Mouse (Mus musculus) megakaryocyte, embryonic 14.5 days (primary cell): ENCODE data around the gene D230025D16Rik. TPM values are rescaled to one million over a fixed set of nuclear protein-coding genes. Genes with fewer than 3 reads are reported as not detected.
"Not testable (repeated sequence)": the region's sequence is repeated elsewhere in the genome, so short reads cannot be mapped to it uniquely, and the experiment has no call there.

Experiments
- H3K27me3 ChIP-seq: replicated peaks from 2 replicates; pipeline ENCODE3; 2012; ENCODE audit warnings: inconsistent platforms
- H3K36me3 ChIP-seq: replicated peaks from 2 replicates; pipeline ENCODE3; 2012; ENCODE audit warnings: low read length, inconsistent platforms, mixed read lengths
- H3K4me1 ChIP-seq: 2 replicates; pipeline ENCODE4 v1.6.1; 2012; ENCODE audit warnings: inconsistent platforms
- H3K4me3 ChIP-seq: replicated peaks from 2 replicates; pipeline ENCODE3; 2012; ENCODE audit warnings: moderate library complexity, mild to moderate bottlenecking, inconsistent platforms
- H3K9me3 ChIP-seq: 2 replicates; pipeline ENCODE4 v1.6.1; 2012; ENCODE audit warnings: inconsistent platforms
- FLI1 ChIP-seq: IDR thresholded peaks from 2 replicates; pipeline ENCODE4 v1.6.1; 2012; ENCODE audit warnings: low read length, inconsistent platforms, mixed read lengths
- GATA1 ChIP-seq: IDR thresholded peaks from 3 replicates; pipeline ENCODE4 v1.6.1; 2012; ENCODE audit warnings: mixed read lengths, low read length, inconsistent platforms, borderline replicate concordance
- polyA plus RNA-seq: library from polyadenylated mRNA; stranded (reverse); fragments of >175 nt; gene quantifications from 2 replicates; pipeline ENCODE4 v1.2.3, GENCODE M21; 2012; ENCODE audit warnings: low replicate concordance; ENCODE audit not compliant: insufficient read depth

Gene D230025D16Rik
- polyA plus RNA-seq, 1 experiment, result 2.1 TPM

- H3K27me3 ChIP-seq, result no peaks in the 10 kb centered on the region
- H3K4me3 ChIP-seq, result no peak overlapping the region
- H3K9me3 ChIP-seq, result no peaks in the 10 kb centered on the region
- H3K36me3 ChIP-seq, result peaks cover 24% of the 10 kb centered on the region
- peaks cover 22% of the 10 kb centered on the region for H3K4me1 ChIP-seq
- TF ChIP-seq GATA1 (no peak), FLI1 (no peak)
These were observed 15.5 kb upstream of the D230025D16Rik start for GRCm38 (mm10) chr8:105209153-105210110.

GRCm38 (mm10) chr8:105214104-105214503 lies 10.8 kb upstream of the D230025D16Rik start:
- peaks cover 12% of the 10 kb centered on the region for H3K4me1 ChIP-seq
- no peaks in the 10 kb centered on the region for H3K27me3 ChIP-seq
- no peak overlapping the region for H3K4me3 ChIP-seq
- H3K9me3 ChIP-seq, result no peaks in the 10 kb centered on the region
- no peak for TF ChIP-seq GATA1
- peaks cover 28% of the 10 kb centered on the region for H3K36me3 ChIP-seq

- Histone ChIP-seq H3K36me3 (peaks cover 23% of the 10 kb centered on the region), H3K9me3 (no peaks in the 10 kb centered on the region), H3K4me1 (no peaks in the 10 kb centered on the region; the same call in 1 of the 2 replicates), H3K27me3 (no peaks in the 10 kb centered on the region), H3K4me3 (no peak overlapping the region)
- TF ChIP-seq FLI1, result no peak
- TF ChIP-seq GATA1, result no peak
These were observed 6.9 kb upstream of the D230025D16Rik start for GRCm38 (mm10) chr8:105217926-105218522.

GRCm38 (mm10) chr8:105223850-105224249 lies 1.1 kb upstream of the D230025D16Rik start:
- peaks cover 8% of the 10 kb centered on the region for H3K36me3 ChIP-seq
- peaks cover 25% of the 10 kb centered on the region for H3K4me1 ChIP-seq
- H3K27me3 ChIP-seq, result no peaks in the 10 kb centered on the region
- H3K4me3 ChIP-seq, result no peak overlapping the region
- TF ChIP-seq GATA1 (no peak), FLI1 (no peak)
- no peaks in the 10 kb centered on the region for H3K9me3 ChIP-seq

GRCm38 (mm10) chr8:105225272-105225593 lies 288 bp downstream of the D230025D16Rik start:
- peaks cover 11% of the 10 kb centered on the region for H3K36me3 ChIP-seq
- no peak for TF ChIP-seq FLI1
- no peak for TF ChIP-seq GATA1

GRCm38 (mm10) chr8:105225917-105226316 lies 972 bp downstream of the D230025D16Rik start:
- TF ChIP-seq FLI1, result no peak
- no peak for TF ChIP-seq GATA1
- Histone ChIP-seq H3K4me3 (peak overlapping the region; percentile 98), H3K27me3 (no peaks in the 10 kb centered on the region), H3K4me1 (peaks cover 39% of the 10 kb centered on the region), H3K9me3 (no peaks in the 10 kb centered on the region), H3K36me3 (peaks cover 13% of the 10 kb centered on the region)

More at GRCm38 (mm10) chr8:105225272-105225593, 288 bp downstream of the D230025D16Rik start:
- Histone ChIP-seq H3K9me3 (no peaks in the 10 kb centered on the region), H3K4me3 (peak overlapping the region; percentile 98), H3K27me3 (no peaks in the 10 kb centered on the region), H3K4me1 (peaks cover 33% of the 10 kb centered on the region)

- no peak for TF ChIP-seq FLI1
- no peak for TF ChIP-seq GATA1
- peaks cover 59% of the 10 kb centered on the region for H3K36me3 ChIP-seq
- no peak overlapping the region for H3K4me3 ChIP-seq
- H3K9me3 ChIP-seq, result no peaks in the 10 kb centered on the region
- H3K27me3 ChIP-seq, result no peaks in the 10 kb centered on the region
- H3K4me1 ChIP-seq, result peaks cover 34% of the 10 kb centered on the region
These were observed 6.8 kb downstream of the D230025D16Rik start for GRCm38 (mm10) chr8:105231503-105232320.

- H3K4me1 ChIP-seq, result peaks cover 29% of the 10 kb centered on the region
- H3K4me3 ChIP-seq, H3K27me3 ChIP-seq, H3K9me3 ChIP-seq: not testable (repeated sequence)
- H3K36me3 ChIP-seq, result peaks cover 64% of the 10 kb centered on the region
These were observed 7.4 kb downstream of the D230025D16Rik start for GRCm38 (mm10) chr8:105232321-105232693.

GRCm38 (mm10) chr8:105233126-105233935 lies 8.4 kb downstream of the D230025D16Rik start:
- Histone ChIP-seq H3K9me3 (no peaks in the 10 kb centered on the region), H3K36me3 (peaks cover 68% of the 10 kb centered on the region), H3K4me3 (no peak overlapping the region), H3K27me3 (no peaks in the 10 kb centered on the region), H3K4me1 (peaks cover 28% of the 10 kb centered on the region)
- no peak for TF ChIP-seq GATA1
- TF ChIP-seq FLI1, result no peak
